Mouse (Mus musculus) 3T3-L1 (cell line): ENCODE results near the gene Fbxo6.
"Not testable (repeated sequence)": the region's sequence is repeated elsewhere in the genome, so short reads cannot be mapped to it uniquely, and the experiment has no call there.

Experiments used
- DNase-seq: peaks from one replicate; pipeline ENCODE4 v3.0.0-alpha.2; 2015; ENCODE audit warnings: low read depth, low spot score

Gene Fbxo6

DNA sequence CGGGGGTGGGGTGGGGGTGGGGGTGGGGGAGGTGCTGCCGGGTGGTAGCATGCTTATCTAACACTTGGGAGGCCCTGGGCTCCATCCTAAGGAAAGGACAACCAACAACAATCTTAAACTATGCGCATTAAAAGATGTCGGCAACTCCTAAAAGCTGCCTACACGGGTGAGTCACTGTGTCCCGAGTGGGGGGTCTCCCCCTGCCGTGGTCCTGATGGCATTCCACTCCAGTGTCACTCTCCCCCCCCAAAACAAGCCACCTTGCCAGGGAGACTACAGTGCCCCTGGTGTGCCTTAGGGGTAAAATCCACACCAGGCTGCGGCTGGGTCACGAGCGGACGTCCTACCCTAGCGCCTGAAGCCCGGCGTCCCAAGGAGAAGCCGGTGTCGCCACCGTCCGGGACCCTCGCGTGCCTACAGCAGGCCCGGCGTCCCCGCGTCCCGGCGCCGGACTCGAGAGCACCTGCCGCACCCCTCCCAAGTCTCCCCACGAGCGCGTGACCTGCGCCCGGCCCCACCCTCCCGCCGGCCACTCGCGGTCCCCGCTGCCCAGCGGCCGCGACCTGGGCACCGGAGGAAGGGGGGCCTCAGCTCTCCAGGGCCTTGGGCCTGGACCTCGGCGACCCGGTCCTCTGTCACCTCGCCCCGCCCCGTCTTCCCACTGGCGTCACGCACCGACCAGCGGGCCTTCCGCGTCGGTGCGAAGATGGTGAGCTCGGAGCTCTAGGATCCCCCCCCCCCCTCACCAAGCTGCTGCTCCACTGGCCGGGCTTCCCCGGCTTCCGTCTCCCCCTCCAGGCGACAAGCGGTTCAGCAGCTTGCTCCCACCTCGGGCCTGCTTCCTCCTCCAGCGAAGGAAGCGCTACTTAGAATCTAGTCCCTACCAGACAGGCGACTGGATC, at the start of gene Fbxo6:
Fbxo6 (minus strand) TSS at position 874 of the 902 bp plus-strand sequence.
- DNase-seq, result peak; percentile 93

DNA sequence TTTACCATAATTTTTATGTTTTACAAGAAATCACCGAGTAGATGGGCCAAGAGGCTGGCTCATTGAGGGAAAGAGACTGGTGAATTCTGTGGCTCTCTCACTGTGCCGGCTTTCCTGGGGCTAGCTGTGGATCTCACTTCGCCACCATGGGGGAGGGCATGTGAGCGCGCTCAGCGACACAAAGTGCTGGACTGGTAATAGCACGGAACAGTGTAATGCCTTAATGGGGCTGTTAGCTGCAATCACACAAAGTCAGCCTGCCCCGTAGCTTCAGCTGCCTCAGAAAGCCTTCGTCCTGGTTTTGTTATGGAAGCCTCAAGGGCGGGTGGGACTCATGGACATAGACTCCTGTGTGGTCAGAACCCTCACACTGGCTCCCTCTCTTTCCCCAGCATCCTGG, 46.8 kb upstream of the Fbxo6 start:
- no peak for DNase-seq

DNA sequence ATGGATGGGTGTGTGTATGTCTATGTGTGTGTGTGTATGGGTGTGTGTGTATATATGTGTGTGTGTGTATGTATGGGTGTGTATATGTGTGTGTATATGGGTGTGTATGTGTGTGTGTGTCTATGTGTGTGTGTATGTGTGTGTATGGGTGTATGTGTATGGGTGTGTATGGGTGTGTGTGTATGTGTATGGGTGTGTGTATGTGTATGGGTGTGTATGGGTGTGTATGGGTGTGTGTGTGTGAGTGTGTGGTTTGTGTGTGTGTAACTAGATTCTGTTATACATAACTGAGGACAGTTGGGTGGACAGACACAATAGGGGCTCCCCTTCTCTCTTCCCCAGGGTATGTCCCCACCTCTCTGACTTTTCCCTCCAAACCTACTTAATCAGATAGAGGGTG, 42.5 kb upstream of the Fbxo6 start:
- no peak for DNase-seq

DNA sequence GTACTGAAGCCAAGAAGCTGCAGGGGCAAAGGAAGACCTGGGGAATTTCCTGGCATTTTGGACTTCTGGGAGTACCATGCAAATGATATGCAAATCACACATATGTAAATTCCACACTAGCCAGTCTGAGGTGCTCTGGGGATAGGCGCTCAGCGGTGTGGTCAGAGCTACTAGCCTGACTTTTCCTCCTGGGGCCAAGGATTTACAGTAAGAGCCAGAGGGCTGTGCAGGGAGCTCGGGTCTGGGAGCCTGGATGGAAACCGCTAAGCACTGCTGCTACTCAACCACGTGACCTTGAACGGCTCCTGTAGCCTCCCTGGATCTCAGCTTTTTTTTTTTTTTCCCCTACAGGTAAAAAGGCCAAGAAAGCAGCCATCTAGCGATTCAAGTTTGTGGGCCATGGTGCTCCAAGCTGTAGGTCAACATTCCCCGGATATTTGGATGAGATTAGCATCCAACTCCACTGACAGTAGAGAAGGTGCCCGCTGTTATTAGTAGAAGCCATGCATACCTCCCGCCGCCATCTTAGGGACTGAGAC, 40.8 kb upstream of the Fbxo6 start:
- no peak for DNase-seq

DNA sequence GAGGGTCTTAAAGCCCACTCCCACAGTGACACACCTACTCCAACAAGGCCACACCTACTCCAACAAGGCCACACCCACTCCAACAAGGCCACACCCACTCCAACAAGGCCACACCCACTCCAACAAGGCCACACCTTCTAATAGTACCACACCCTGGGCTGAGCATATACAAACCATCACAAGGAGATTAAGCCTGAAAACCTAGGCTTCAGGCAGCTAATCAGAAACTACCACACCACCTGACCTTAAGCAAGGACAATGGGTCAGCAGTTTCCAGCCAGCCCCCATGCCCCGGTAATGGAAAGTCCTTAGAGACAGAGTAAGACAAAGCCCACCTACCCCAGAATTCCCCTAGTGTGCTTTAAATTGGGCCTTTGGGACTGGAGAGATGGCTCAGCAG, 36.8 kb upstream of the Fbxo6 start:
- not testable (repeated sequence) for DNase-seq

- DNase-seq, result peak; percentile 13
Measured at GRCm38 (mm10) chr4:148185819-148186218, 33.9 kb upstream of the Fbxo6 start.

GRCm38 (mm10) chr4:148184564-148184963, 32.6 kb upstream of the Fbxo6 start:
- no peak for DNase-seq

GRCm38 (mm10) chr4:148182363-148182762, 30.4 kb upstream of the Fbxo6 start:
- no peak for DNase-seq

GRCm38 (mm10) chr4:148181483-148181882, 29.5 kb upstream of the Fbxo6 start:
- peak; percentile 40 for DNase-seq

DNA sequence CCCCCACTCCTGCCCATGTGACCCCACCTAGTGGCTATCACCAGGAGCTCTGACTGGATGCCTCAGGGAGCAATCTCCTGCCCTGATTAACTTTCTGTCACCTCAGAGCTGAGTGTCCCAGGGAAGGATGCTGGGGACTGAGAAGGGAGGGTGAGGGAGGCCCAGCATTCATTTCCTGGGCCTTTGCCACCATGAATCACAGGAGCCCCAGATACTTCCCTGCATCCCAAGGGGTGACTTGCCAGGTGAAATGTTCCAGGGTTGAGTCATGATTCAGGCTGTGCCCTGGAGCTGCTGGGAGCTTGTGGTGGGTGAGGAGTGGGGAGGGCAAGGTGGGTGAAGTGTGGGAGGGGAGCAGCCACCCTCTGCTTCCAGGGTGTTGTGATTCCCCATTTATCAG, 25.8 kb upstream of the Fbxo6 start:
- DNase-seq, result peak; percentile 55

- not testable (repeated sequence) for DNase-seq
Measured at GRCm38 (mm10) chr4:148176603-148177002, 24.7 kb upstream of the Fbxo6 start.

GRCm38 (mm10) chr4:148174495-148174862, 22.5 kb upstream of the Fbxo6 start:
- DNase-seq, result no peak

DNA sequence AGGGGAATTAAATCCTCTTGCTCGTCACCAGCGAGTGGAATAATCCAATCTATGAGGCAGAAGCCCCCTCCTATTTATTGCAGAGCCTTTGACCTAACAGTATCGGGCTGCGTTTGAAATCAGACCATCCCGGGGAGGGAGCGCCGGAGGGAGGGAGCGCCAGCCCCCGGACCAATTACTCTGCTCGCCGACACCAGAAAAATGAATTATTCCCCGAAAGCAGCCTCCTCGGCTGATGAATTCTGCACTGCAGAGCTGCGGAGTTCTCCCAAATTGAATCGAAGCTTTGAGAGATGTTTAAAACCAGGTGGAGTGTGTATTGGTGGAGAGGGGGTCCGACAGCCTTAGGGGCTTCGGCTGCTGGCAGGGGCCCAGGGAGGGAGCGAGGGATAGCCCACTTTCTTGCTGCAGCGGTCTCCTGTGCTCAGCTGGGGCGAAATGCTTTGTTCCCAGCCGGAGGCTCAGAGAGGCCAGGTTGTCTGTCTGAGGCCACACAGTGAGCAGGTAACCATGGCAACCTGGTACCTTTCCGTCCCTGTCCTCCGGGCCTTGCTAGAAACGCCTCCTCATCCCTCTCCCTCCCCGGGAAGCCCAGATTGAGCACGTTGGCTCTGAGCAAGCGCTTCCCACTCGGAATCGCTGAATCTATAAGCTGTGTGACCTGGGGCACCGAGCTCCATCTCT, 22.0 kb upstream of the Fbxo6 start:
- no peak for DNase-seq

- DNase-seq, result no peak
Measured at GRCm38 (mm10) chr4:148171261-148171660, 19.3 kb upstream of the Fbxo6 start.

DNA sequence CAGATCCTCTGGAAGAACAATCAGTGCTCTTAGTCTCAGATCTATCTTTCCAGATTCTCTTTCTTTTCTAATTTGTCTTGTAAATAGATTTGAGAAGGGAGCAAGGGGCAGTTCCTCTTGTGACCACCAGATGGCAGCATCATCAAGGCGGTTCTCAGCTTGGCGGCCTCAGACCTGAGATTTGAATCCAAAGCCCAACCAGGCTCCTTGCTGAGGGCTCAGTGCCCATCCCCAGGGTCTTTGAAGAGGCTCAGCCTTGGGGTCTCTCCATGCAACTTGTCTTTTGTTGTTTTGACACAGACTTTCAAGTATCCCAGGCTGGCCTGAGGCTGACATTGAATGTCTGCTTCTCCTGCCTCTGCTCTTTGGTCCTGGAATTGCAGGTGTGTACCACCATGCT, 18.9 kb upstream of the Fbxo6 start:
- peak; percentile 69 for DNase-seq

- DNase-seq, result no peak
Measured at GRCm38 (mm10) chr4:148169586-148169985, 17.6 kb upstream of the Fbxo6 start.

DNA sequence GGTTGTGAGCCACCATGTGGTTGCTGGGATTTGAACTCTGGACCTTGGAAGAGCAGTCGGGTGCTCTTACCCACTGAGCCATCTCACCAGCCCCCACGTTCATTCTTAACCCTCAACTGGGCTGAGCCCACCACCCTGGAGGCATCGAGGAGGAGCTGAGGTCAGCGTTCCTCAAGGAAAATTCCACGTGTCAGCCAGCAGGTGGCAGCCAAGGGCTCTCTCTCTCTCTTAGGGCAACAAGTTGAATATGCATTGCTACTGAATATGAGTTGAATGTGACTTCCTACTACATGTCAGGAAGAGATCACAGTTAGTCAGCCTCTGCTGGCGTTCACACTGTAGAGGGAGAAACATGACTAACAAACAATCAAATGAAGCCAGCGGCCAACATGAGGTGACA, 16.3 kb upstream of the Fbxo6 start:
- DNase-seq, result peak; percentile 71

DNA sequence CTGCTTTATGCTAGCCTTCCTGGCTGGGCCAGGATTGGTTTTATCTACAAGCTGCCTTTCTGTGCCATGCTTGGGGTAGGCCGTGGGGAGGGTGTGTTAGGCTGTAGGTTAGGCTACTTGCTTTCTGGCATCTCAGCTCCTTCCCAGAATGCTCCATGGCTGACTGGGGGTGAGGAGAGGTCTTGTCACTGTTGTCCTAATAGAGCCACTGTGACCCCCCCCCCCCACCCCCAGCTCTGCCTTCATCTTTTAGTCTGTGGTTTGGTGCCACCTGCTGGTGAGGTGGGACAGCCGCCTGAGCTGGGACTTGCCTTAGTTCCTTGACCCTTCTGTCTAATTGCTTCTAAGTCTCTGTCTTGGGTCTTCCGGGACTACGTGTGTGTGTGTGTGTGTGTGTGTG, 15.0 kb upstream of the Fbxo6 start:
- peak; percentile 70 for DNase-seq

- DNase-seq, result no peak
Measured at GRCm38 (mm10) chr4:148166431-148166830, 14.5 kb upstream of the Fbxo6 start.

- DNase-seq, result no peak
Measured at GRCm38 (mm10) chr4:148165551-148165950, 13.6 kb upstream of the Fbxo6 start.

GRCm38 (mm10) chr4:148164461-148164860, 12.5 kb upstream of the Fbxo6 start:
- DNase-seq, result no peak

DNA sequence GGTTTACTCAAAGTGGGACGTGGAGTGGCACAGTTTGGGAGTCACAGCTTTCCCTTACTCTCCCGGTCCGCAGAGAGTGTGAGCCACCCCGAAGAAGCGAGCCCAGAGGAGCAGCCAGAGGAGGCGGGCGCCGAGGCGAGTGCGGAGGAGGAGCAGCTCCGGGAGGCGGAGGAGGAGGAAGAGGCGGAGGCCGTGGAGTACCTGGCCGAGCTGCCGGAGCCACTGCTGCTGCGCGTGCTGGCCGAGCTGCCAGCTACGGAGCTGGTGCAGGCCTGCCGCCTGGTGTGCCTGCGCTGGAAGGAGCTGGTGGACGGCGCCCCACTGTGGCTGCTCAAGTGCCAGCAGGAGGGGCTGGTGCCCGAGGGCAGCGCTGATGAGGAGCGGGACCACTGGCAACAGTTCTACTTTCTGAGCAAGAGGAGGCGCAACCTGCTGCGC, 12.1 kb upstream of the Fbxo6 start:
- DNase-seq, result no peak
